Mouse (Mus musculus): ENCODE measurements around the gene Nudt5.

Nudt5 gene

GRCm38 (mm10) chr2:5867681-5868080, 22.9 kb downstream of the Nudt5 start:
- DNase-seq (ENCODE audit: low spot score in 2 of 2), result no peak

GRCm38 (mm10) chr2:5869746-5870145, 24.9 kb downstream of the Nudt5 start:
- no peak for DNase-seq (ENCODE audit: low spot score in 2 of 2)

GRCm38 (mm10) chr2:5877446-5877845, 32.6 kb downstream of the Nudt5 start:
- DNase-seq (ENCODE audit: low spot score in 2 of 2), result no peak

GRCm38 (mm10) chr2:5888865-5889264, 44.0 kb downstream of the Nudt5 start:
- no peak for DNase-seq (ENCODE audit: low spot score in 2 of 2)

- DNase-seq (ENCODE audit: low spot score in 2 of 2), result no peak
Observed at GRCm38 (mm10) chr2:5889412-5889811, 44.6 kb downstream of the Nudt5 start.

GRCm38 (mm10) chr2:5894296-5894695, 49.5 kb downstream of the Nudt5 start:
- DNase-seq (ENCODE audit: low spot score in 2 of 2), result no peak

GRCm38 (mm10) chr2:5894843-5895570, 50.2 kb downstream of the Nudt5 start, which contains the start of gene Sec61a2:
Gene Sec61a2 (minus strand): TSS chr2:5895432.
- DNase-seq (ENCODE audit: low spot score in 2 of 2), result peak; percentile 99 to 100

GRCm38 (mm10) chr2:5900145-5900544, 55.3 kb downstream of the Nudt5 start:
- DNase-seq (ENCODE audit: low spot score in 2 of 2), result peak in 1 of 2 experiments; percentile 16

GRCm38 (mm10) chr2:5906092-5906491, 61.3 kb downstream of the Nudt5 start:
- peak in 1 of 2 experiments; percentile 13 for DNase-seq (ENCODE audit: low spot score in 2 of 2)

GRCm38 (mm10) chr2:5906625-5907024, 61.8 kb downstream of the Nudt5 start:
- DNase-seq (ENCODE audit: low spot score in 2 of 2), result peak in 1 of 2 experiments; percentile 29

- DNase-seq (ENCODE audit: low spot score in 2 of 2), result no peak
Observed at GRCm38 (mm10) chr2:5911282-5911965, 66.6 kb downstream of the Nudt5 start.
